Mouse (Mus musculus): ENCODE data around the gene Lhx6.

The Lhx6 gene

DNA sequence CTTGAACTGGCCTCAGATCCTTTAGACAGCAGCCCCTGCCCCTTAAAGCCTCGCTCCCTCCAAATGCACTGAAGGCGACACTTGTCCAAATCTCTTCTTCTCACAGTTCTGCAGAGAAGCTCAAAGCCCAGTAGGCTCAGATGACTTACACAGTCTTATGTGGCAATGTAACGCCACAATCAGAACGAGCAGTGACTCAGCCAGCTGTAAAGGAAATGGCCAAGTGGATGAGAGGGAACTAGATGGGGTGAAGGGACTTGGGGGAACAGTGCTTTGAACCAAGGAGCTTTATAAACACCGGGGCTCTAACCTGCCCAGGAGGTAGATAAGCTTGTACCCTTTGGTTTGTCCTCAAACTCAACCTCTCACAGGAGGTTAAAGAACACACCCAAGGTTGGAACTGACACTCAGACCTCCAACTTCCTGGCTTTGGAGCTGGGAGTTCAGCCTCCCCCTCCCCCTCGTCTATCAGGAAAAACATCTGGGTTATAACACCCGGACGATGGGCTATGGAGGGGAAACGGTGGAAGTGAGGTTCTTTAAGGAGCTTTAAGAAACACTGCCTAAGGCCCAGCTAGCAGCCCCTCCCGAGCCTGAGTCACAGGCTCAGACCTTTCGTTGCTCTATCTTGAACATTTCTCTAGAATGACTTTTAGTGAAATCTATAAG, 69.7 kb downstream of the Lhx6 start:
- no peak for DNase-seq (ENCODE audit: low read depth, low spot score)

DNA sequence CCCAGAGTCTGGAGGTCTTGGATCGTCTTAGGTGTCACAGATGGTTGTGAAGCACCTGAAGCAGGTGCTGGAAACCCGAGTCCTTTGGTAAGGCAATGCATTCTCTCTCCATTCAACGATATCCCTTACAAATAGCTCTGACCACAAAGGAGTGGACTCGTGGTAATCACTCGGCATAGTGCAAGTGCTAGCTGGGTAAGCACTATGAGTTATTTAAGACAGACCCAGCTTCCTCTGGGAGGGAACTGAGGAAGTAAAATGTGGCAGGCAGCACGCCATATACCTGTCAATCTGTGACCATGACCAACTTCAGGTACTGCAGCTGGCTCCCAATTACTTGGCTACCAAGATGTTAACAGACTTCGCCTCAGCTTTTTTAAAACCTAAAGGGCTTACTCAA, 70.3 kb downstream of the Lhx6 start:
- DNase-seq (ENCODE audit: low read depth, low spot score) = no peak

GRCm38 (mm10) chr2:36033966-36034365, 71.2 kb downstream of the Lhx6 start:
- DNase-seq (ENCODE audit: low read depth, low spot score) = no peak

GRCm38 (mm10) chr2:36032884-36033283, 72.3 kb downstream of the Lhx6 start:
- DNase-seq (ENCODE audit: low read depth, low spot score) = no peak
